Mouse (Mus musculus) A20 (cell line): ENCODE measurements around the gene Nub1.

Experiments
- DNase-seq: peaks from one replicate; pipeline ENCODE4 v3.0.0-alpha.2; 2011; ENCODE audit warnings: low read depth, low spot score

Gene Nub1

DNA sequence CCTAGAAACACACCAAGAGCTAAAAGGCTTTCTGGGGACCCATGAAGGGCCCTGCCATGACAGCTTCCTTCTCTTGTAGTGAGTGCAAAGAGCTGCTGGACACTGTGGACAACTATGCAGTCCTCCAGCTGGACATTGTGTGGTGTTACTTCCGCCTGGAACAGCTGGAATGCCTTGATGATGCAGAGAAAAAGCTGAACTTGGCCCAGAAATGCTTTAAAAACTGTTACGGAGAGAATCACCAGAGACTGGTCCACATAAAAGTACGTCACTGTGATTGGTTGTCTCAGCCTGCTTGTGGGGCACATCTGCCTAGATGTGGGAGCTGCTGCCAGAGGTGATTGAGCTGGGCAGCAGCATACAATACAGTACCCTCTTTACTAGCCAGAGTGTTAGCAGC, 15.9 kb downstream of the Nub1 start:
- no peak for DNase-seq

DNA sequence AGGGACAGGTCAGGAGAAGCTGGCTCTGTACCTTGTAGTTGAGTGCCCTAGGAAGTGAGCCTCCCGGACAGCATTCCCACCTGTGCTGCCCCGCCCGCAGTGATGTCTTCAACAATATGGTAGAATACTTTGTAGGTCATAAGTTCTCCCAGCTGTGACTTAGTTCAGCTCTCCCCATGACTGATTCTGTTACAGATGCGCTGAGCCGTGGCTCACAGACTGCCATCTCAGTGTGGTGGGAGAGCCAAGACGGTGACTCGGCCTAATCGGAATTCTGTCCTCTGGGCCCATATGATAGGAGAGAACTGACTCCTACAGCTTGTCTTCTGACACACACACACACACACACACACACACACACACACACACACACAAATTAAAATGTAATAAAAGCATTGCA, 19.3 kb downstream of the Nub1 start:
- DNase-seq = no peak

DNA sequence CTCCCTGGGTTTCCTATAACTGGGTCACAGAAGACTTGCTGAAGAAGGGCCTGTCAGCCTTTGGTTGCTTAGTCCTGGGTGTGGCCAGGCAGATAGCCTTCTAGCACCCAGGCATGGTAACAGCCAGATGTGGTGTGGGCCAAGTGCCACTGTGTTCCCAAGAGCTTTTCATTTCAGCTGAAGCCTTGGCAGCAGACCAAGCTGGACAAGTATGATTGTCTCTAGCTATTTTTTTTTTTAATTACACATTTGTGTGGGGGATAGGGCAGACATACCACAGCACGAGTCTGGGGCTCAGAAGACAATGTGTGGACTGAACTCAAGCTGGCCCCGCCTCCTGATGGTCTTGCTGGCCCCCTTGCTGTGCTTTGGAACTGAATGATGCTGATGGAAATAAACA, 24.6 kb downstream of the Nub1 start:
- no peak for DNase-seq

DNA sequence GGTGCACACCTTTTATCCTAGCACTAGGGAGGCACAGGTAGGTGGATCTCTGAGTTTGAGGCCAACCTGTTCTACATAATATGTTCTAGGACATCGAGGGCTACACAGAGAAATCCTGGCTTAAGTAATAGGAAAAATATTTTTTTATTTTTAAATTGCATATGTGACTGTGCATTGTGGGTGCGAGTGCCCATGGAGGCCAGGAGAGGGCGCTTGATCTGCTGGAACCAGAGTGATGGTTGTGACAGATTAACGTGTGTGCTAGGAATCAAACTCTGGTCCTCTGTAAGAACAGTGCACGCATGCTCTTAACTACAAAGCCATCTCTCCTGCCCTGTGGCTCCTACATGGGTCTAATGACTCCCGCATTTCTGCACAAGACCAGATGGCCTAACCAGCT, 26.3 kb downstream of the Nub1 start:
- DNase-seq = peak; percentile 10

DNA sequence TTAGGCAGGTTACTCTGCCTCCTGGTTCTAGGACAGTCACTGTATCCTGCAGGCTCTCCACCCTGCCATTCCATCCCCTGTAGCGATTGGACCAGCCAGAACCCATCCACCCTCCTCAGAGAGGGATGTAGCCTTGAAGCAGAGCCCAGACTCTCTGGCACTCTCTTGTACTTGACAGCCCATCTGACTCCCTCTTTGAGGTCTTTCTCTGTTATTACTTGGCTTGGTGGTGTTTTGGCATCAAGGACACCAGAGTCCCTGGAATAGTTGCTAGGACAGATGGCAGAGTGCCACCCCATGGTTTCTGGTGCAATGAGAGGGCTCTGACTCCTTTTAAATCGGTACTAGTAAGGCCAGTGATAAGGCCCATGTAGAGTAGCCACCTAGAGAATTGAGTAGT, 27.9 kb downstream of the Nub1 start:
- no peak for DNase-seq

DNA sequence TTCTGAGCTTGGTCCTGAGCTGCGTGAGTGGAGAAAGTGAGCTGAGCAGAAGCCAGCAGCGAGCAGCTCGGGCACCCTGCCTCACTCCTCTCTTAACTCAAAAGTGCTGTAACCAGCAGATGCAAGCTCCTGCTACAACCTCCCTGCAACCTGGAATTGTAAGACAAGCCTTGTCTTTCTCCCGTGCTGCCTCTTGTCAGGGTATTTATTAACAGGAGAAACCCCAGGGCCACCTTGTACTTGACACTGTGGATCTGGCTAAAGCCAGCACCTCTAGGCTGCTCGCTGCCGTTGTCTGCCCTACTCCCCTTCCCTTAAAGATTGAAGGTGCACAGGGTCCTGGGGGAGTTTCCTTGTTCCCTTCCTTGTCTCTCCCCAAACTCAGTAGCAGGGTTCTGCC, 28.7 kb downstream of the Nub1 start:
- DNase-seq = no peak

DNA sequence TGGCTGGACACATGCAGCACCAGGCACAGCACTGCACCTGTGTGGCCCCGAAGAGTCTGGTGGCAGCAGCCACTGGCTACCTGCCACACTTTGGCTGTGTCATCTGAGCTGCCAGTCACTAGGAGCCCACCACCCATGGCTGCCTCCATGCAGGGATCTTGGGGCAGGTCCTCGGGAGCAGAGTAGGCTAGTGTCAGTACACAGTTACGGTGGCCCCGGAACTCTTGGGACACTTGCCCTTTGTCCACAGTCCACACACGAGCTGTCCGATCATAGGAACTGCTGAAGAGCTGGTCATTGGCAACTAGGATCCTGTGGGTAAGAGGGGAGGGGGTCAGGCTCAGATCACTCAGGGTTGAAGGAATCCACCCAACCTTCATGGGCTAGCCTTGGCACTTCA, 32.7 kb downstream of the Nub1 start:
- DNase-seq = no peak

DNA sequence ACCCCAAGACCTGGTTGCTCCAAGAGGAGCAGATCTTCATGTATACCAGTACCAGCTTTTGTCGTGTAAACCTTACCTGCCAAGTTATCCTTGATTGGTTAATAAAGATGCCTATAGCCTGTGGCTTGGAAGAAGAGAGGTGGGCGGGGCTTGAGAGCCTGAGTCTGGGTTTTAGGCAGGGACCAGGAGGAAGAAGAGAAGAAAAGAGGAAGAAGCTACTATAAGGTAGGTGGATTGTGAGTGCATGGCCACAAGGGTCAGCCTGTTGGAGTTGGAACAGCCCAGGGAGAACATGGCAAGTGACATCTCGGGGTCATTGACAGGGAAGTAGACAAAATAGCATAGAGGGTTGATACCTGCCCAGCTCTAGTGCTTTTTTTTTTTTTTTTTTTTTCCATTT, 34.5 kb downstream of the Nub1 start:
- no peak for DNase-seq

DNA sequence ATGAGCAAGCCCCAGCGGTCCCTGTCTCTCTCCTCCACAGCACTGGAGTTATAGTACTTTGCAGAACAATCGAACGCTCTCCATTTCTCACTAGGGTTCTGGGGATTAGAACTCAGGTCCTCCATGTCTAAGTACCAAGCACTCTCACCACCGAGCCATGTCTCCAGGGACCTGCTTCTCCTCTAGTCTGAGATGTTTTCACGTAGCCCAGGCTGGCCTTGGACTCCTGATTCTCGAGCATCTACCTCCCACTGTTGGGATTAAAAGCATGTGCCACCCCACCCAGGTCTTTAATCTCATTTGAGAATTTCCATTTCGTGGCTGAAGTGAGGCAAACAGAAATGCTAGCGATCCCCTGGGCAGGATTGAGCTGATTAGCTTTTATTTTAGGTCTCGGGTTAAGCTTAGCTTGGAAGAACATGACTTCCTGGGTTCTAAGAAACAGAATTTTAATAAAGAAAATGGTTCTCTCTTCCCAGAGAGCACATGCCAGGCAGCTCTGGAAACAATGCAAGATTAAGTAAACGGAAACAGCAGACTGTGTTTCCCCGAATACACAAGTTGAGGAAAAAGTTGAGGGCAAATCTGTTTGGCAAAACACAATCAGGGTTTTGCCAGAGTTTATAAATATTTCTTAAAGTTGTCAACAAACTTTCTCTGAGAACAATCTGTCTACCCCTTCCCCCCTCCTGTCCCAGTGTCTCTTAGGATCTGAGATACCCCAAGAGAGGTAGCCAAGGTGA, 38.4 kb downstream of the Nub1 start:
- no peak for DNase-seq

DNA sequence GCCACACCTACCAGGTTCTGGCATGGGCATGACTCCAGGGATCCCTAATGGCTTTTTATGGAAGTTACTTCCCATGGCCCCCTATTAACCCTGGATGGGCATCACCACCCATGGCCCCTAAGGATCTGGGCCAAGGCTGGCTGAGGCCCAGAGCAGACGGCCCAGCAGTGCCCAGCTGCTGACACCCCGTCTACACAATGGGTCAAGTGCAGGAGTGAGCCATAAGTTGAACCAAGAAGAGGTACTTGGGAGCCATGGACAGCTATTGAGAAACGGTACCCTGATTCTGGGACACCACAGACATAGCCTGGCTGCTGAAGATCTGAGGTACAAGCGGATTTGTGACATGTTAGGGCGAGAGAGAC, 38.9 kb downstream of the Nub1 start:
- DNase-seq = no peak

DNA sequence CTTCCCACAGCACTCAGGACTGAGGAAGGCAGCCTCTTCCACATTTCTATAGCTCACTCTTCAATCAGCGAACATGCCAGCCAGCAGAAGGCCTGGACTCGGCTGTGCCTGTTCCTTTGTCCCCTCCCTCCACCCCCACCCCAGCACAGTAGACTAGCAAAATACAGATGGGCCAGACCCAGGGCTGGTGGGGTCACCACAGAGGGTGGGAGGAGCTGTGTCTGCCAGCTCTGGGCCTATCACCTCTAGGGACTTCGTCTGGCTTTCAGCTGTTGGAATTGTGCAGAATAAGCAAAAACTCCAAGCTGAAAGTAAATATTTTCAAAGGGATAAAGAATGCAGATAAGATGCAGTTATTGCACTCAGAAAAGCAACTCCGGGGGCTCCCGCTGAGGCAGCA, 39.5 kb downstream of the Nub1 start:
- DNase-seq = no peak

DNA sequence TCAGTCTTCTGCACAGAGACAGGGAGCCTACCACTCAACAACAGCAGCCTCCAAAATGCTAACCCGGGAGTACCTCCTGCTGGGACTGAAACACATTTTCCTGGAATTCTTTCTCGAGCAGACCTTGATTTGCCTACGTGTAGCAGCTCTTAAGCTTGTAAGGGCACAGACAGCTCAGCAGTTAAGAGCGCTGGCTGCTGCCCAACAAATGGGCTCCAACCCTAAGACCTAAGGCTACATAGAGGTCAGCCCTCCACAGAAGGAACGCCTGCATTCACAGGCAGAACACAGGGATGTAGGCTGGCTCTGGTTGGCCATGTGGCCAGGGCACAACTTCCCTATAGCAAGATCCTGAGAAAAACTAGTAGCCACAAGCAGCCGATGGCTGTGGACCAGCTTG, 40.6 kb downstream of the Nub1 start:
- no peak for DNase-seq

DNA sequence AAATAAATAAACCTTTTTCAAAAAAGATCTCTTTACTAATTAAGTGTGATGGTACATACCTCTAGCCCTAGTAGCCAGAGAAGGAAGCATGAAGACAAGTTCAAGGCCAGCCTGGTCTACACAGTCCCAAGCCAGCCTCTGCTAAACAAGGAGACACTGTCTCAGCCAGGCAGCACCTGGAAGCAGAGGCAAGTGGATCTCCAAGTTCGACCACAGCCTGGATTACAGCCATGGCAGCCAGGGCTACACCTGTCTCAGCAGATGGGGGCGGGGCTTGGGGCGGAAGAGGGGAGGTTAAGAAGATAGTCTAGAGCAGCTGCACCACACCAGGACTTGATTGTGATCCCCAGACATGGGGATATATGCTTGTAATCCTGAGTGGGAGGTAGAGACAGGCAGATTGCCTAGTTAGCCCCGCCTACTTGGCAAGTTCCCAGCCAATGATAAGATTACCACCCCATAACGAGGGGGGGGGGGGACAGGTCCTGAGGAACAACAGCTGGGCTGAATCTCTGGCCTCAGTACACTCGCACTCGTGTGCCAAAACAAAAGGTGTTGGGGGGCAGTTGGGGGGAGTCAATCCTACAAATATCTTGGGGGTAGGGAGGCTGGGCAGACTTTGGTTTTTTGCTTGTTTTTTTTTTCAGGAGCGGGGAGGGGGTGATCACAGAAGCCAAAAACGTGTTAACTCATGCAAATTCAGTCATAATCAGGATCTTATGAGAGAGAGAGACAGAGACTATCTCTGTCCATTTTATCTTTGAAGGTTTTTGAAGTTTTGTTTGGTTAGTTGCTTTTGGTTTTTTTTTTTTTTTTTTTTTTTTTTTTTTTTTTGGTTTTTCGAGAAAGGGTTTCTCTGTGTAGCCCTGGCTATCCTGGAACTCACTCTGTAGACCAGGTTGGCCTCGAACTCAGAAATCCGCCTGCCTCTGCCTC, 41.8 kb downstream of the Nub1 start:
- DNase-seq = peak; percentile 41

DNA sequence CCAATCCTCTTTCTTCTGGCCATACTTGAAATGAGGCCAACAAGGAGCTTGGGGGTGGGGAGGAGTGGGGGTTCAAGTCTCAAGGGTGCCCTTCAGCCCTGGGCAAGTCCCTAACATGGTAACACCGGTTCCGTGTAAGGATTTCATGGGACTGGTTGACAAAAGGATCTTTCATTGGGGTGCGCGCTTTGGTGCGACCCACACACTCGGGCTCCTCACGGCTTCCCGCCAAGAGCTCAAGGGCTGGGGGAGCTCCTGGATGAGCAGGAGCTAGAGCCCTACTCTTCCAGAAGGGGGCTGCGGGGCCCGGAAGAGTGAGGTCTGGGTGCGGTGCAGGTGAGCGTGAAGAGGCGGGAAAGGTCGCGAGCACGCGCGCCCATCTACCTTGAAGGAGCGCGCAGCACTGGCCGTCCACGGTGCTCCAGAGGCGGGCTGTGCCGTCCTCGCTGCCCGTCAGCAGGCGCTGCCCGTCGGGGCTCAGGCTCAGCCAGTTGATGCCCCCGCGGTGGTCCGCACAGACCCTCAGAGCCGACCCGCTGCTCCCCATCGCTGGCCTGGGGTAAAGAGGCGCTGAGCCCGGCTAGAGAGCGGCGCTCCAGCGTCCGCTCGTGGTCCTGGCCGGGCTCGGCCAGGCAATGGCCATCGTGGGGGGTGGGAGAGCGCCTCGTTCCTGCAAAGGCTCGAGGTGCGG, 44.6 kb downstream of the Nub1 start:
- DNase-seq = no peak

DNA sequence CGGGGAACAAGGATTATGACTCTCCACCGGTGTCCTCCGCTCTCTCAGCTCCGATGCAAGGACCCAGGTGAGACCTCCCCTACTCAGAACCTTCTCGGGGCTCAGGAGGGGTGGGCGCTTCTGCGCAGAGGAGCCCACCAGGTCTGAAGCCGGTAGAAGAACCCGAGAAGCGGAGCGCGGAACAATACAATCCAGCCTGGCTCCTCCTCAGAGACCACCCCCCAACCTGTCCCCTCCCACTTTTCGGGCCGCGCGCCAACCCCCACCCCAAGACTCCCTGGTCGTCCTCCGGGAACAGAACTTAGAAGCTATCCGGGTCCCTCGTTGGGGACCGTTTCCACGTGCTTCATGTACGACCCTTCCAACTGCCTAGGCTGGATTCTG, 45.1 kb downstream of the Nub1 start, which contains the start of gene Wdr86:
Gene Wdr86 (minus strand): TSS at position 240 of the 384 bp plus-strand sequence.
- DNase-seq = no peak

DNA sequence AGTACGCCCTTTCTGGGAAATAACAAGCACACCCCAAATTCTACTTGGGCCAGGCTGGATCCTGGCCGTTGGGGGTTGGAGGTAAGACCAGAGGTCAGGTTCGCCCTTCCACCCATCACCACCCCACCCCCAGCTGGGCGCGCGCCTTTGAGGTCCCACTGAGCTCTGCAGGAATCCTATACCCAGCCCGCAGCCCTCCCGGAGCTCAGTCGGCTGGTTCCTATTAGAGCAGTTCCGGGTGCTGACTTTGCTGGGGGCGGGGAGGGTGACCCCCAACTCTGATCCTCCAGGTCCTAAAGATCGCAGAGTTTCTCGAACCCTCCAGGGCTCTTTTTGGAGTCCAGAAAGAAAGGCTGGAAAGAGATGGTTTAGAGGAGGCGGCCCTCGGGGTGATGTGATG, 45.7 kb downstream of the Nub1 start:
- DNase-seq = no peak

DNA sequence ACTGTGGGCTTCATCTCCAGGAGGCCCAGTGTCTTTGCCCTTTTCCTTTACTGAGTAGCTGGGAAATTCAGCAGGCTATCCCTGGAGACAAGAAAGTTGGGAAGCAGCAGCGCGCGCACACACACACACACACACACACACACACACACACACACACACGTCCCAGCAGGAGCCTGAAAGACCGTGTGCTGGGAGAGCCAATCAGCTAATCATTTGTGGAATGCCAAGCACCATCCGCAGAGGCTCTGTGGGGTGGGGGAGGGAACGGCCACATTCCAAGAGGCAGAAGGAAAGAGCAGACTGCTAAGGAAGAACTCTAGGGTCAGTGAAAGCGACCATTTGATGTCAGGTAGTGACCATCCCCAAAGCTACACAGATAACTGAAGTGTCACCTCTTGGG, 47.8 kb downstream of the Nub1 start:
- no peak for DNase-seq

DNA sequence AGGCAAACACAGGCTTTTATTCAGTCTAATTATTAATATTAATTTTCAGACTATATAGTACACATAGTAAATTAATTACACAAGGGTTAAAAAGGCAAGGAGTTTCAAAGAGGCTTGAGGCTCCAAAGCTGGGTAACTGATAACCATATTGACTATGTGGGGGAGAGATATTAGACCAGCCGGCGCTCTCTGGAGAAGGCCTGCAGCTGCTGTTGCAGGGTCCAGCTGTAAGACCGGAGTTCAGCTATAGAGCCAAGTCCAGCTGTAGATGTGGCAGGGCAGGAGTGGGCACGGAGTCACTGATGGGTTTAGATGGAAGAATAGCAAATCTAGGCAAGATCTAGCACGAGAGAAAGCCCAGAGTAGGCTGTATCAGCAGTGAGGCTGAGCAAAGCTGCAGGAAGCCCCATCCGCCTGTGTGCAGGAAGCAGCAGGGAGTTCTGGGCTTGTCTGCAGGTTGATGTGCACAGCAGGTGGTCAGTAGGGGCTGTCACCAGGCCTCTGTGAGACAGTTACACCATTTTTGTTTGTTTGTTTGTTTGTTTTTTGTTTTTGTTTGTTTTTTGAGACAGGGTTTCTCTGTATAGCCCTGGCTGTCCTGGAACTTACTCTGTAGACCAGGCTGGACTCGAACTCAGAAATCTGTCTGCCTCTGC, 48.6 kb downstream of the Nub1 start:
- DNase-seq = no peak

DNA sequence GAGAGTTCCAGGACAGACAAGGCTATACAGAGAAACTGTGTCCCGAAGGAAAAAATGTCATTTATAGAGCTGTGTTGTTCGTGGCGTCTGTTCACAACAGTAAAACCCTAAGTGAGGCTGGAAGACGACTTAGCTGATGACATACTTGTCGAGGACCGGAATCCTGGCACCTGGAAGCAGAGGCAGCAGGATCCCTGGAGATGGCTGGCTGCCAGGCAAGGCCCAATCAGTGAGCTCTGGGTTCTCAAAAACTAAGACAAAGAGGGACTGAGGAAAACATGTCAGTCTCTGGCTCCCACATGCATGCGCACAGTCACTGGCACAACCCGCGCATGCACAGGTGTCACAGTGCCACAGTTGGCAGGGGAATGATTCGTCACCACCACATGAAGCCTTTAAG, 52.3 kb downstream of the Nub1 start:
- DNase-seq = no peak

DNA sequence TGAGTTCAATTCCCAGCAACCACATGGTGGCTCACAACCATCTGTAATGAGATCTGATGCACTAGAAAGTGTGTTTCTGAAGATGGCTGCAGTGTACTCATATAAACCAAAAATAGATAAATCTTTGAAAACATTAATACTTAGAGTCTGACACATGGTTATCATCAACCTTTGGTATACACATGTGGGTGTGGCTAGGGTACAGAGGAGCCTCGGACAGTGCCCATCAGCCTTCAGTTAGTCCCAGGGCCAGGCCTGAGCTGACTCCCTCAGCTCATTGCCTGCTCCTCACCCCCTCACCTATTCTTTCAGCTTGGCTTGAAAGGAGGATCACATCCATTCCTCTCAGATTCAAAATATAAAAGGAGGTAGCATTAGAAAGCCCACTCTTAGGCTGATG, 53.2 kb downstream of the Nub1 start:
- DNase-seq = no peak

DNA sequence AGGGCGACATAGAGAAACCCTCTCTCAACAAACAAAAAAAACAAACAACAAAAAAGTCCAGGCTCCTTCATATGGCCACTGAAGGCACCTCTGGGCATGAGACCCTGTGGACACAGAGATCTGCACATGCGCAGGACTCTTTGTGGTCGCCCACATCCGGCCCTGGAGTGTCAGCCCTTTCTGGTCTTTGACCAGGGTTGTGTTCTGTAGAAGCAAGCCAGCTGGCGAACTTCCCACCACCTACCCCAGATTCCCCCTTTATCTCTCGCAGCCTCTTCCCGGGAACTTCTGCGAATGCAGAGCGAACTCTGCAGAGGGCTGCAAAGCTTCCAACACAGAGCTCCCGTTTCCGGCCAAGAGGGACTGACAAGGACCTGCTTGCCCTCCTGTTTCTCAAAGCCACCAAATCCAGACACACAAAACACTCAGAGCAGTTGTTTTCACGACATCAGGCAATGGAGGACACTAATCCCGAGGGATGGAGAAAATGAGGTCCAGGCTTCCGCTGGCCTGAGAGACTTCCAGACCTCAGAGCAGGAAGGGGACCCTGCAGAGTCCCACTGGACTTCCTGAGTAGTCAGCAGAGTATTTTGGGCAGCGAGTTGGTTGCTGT, 53.9 kb downstream of the Nub1 start:
- no peak for DNase-seq
